Mouse (Mus musculus) brown adipose tissue, adult 24 weeks (tissue): ENCODE results near the gene Grsf1. TPM values are rescaled to one million over a fixed set of nuclear protein-coding genes. Genes with fewer than 3 reads are reported as not detected.

Source experiments
- H3K27ac ChIP-seq: fragments of 200-500 bp; replicated peaks from 2 replicates; pipeline ENCODE4 v1.5.1; 2012; ENCODE audit warnings: low read depth, mild to moderate bottlenecking, low read length
- H3K4me1 ChIP-seq: fragments of 200-500 bp; 2 replicates; pipeline ENCODE4 v1.6.1; 2012; ENCODE audit warnings: low read length, mixed read lengths; ENCODE audit not compliant: control insufficient read depth, insufficient read depth, insufficient read length
- H3K4me3 ChIP-seq: fragments of 200-500 bp; 2 replicates; pipeline ENCODE4 v1.5.1; 2012; ENCODE audit warnings: low read depth, mild to moderate bottlenecking, low read length, moderate library complexity; ENCODE audit not compliant: insufficient read depth
- polyA plus RNA-seq: library from polyadenylated mRNA; stranded (reverse); fragments of >200 nt; gene quantifications from 2 replicates; pipeline ENCODE4 v1.2.4, GENCODE M21; 2012; ENCODE audit not compliant: missing spikeins, insufficient read depth, insufficient read length

Grsf1 gene
- 141 and 153 TPM in 2 replicates for polyA plus RNA-seq

- Histone ChIP-seq H3K27ac (peak within 1 kb of the TSS; percentile 59), H3K4me1 (no peaks in the 10 kb centered on the region), H3K4me3 (peak within 1 kb of the TSS; percentile 79)
Measured at GRCm38 (mm10) chr5:88675443-88676387, at the start of gene Grsf1. Grsf1 (minus strand) TSS chr5:88676171.

- Histone ChIP-seq H3K4me1 (peaks cover 9% of the 10 kb centered on the region; the same call in 1 of the 2 replicates), H3K27ac (no peak overlapping the region), H3K4me3 (no peak overlapping the region)
Measured at GRCm38 (mm10) chr5:88724030-88724429, 48.1 kb upstream of the Grsf1 start.

DNA sequence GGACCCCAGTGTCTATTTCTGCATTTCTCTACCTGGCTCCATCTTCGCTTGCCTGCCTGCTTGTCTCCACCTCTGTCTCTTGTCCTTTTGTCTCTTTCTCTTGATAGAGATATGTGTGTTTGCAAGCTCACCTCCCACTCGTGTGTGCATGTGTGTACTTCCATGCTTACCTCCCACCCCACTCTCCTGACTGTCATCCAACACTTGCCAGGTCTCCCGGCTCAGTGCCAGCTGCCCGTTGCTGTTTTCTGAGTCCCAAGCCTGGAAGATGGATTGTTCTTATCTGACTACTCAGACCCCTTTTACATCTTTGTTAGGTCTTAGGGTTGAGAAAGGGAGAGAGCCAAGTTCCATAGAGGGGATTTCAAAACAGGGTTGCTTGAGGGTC lies 46.2 kb upstream of the Grsf1 start:
- no peak overlapping the region for H3K27ac ChIP-seq
- peaks cover 9% of the 10 kb centered on the region; the same call in 1 of the 2 replicates for H3K4me1 ChIP-seq
- peak overlapping the region; percentile 77 for H3K4me3 ChIP-seq

GRCm38 (mm10) chr5:88721565-88722212 lies 45.7 kb upstream of the Grsf1 start:
- peak overlapping the region; percentile 72 for H3K27ac ChIP-seq
- H3K4me3 ChIP-seq = peak overlapping the region; percentile 77
- peaks cover 9% of the 10 kb centered on the region; the same call in 1 of the 2 replicates for H3K4me1 ChIP-seq

GRCm38 (mm10) chr5:88721003-88721475 lies 45.1 kb upstream of the Grsf1 start:
- Histone ChIP-seq H3K4me3 (peak overlapping the region; percentile 77), H3K4me1 (peaks cover 9% of the 10 kb centered on the region; the same call in 1 of the 2 replicates), H3K27ac (peak overlapping the region; percentile 72)

GRCm38 (mm10) chr5:88720116-88721002 lies 44.4 kb upstream of the Grsf1 start, which contains the start of gene Mob1b:
Mob1b (plus strand) TSS chr5:88720855.
- peak within 1 kb of the TSS; percentile 77 for H3K4me3 ChIP-seq
- H3K27ac ChIP-seq = peak within 1 kb of the TSS; percentile 88

DNA sequence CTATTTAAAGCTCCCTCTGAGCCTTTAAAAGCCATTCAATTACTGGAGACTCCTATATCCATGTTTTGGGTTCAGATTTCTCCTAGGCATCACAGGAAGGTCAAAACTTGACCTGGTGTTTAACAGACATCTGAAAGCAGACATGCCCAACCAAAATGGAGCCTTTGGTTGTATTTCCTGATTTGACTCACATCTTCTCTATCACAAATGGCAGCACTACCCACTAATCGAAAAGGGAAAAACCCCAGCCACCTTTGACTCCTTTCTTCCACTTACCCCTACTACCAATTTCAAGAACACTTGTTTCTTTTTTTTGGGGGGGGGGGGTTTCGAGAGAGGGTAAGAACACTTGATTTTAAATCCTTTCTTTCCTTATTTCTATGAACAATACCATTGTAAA lies 41.0 kb upstream of the Grsf1 start:
- no peak overlapping the region for H3K4me3 ChIP-seq
- 0 out of 2 replicates have a peak, but pooled peaks cover 3% of the 10 kb centered on the region for H3K4me1 ChIP-seq
- H3K27ac ChIP-seq = no peak overlapping the region

More at GRCm38 (mm10) chr5:88720116-88721002, 44.4 kb upstream of the Grsf1 start, which contains the start of gene Mob1b:
- peaks cover 9% of the 10 kb centered on the region; the same call in 1 of the 2 replicates for H3K4me1 ChIP-seq

DNA sequence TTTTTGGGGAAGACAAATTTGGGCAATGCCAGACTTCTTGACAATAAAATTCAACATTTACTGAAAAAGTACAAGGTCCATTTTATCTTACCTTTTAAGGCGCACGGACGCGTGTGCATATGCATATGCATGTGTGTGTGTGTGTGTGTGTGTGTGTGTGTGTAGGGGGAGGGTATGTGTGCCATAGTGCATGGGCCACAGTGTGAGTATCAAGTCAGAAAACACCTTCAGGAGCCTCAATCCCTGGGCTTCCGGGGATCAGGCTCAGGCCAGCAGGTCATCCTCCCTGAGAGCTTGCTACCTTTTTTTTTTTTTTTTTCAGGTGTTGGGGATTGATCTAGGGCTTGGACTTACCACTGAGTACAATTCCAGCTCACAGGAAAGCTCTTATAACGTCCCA lies 36.4 kb upstream of the Grsf1 start:
- H3K4me1 ChIP-seq = no peaks in the 10 kb centered on the region
- no peak overlapping the region for H3K4me3 ChIP-seq
- no peak overlapping the region for H3K27ac ChIP-seq

GRCm38 (mm10) chr5:88711618-88712224 lies 35.8 kb upstream of the Grsf1 start:
- Histone ChIP-seq H3K4me1 (no peaks in the 10 kb centered on the region), H3K27ac (no peak overlapping the region), H3K4me3 (no peak overlapping the region)

DNA sequence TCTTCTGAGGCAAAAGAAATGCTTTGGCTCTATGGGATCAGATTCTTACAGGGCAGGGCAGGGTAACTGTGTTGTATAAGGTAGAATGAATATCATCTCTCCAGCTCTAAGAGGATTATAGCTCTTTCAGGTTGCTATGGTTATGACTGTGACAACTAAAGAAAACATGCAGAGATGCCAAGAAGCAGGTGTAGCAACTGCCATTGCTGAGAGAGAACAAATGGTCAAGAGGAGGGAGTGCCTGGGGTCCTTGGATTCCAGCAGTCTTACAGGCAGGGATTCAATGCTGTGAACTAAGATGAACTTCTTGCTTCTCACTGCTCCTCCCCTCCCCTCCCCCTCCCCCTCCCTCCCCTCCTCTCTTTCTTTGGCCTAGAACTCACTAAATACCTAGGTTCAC lies 35.2 kb upstream of the Grsf1 start:
- Histone ChIP-seq H3K27ac (no peak overlapping the region), H3K4me1 (no peaks in the 10 kb centered on the region), H3K4me3 (no peak overlapping the region)

DNA sequence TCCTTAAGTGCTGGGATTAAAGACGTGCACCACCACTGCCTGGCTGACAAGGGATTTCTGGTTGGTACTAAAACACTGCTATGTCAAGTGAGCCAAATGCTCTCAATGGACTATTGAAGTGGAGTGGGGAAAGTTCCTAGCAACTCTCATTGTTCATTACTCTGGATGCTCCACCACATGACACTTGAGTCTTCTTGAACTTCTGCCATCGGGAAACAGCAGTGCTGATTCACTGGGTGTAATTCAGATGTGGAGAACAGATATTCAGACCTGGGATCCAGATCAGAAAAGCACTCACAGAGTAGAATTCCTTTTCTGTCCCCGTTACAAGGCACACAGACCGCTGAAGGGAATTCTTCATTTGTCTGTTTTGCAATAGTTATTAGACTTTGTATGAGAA lies 27.6 kb upstream of the Grsf1 start:
- H3K4me1 ChIP-seq = no peaks in the 10 kb centered on the region
- no peak overlapping the region for H3K4me3 ChIP-seq
- no peak overlapping the region for H3K27ac ChIP-seq

DNA sequence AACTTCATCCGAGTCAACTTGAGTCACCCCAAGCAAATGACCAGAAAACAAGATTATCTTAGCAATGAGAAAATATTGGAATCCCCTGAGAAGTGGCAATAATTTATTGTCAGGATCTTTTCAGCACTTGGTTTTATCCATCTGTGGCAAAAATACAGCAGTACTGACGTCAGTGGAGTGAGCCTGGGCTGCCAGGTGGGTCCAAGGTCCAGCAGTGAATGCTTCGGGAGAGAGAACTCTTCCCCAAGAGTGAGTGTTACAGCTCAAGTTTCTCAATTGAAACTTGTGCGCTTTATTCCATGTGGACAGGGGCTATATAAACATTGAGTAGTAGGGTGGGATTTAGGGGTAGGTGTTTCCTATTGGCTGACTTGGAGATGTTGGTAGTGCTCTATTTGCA lies 26.1 kb upstream of the Grsf1 start:
- Histone ChIP-seq H3K27ac (no peak overlapping the region), H3K4me3 (no peak overlapping the region), H3K4me1 (no peaks in the 10 kb centered on the region)

GRCm38 (mm10) chr5:88699251-88699913 lies 23.4 kb upstream of the Grsf1 start:
- no peak overlapping the region for H3K4me3 ChIP-seq
- no peak overlapping the region for H3K27ac ChIP-seq

GRCm38 (mm10) chr5:88697291-88697690 lies 21.3 kb upstream of the Grsf1 start:
- no peak overlapping the region for H3K27ac ChIP-seq
- no peaks in the 10 kb centered on the region for H3K4me1 ChIP-seq
- no peak overlapping the region for H3K4me3 ChIP-seq

More at GRCm38 (mm10) chr5:88699251-88699913, 23.4 kb upstream of the Grsf1 start:
- no peaks in the 10 kb centered on the region for H3K4me1 ChIP-seq
